Mouse (Mus musculus): ENCODE data around the gene Eif4e2.

GRCm38 (mm10) chr1:87270204-87270603 is 56.5 kb downstream of the Eif4e2 start:
- no peak for TF ChIP-seq CTCF (IDR thresholded peaks at IDR 0.05; ENCODE audit: low read depth)
- TF ChIP-seq EP300 (optimal IDR thresholded peaks at IDR 0.05) = no peak

Data from stomach, postnatal 0 days (tissue).